ENCODE assay signal across 22 mouse cellular contexts in genomic region chr17:4509506-4509905, GRCm38 (mm10).
DNase-seq lines count a peak whose midpoint lies in the region; ATAC-seq lines count a peak whose summit lies in the region.
"Had no signal": no experiment of that assay in that cellular context is flagged by ENCODE, and none has a peak within 500 bp of the region (broad histone marks: within the 10 kb centered on the region; RNA-seq: fewer than 3 reads in every experiment).

No protein-coding gene starts in this region.

- DNase-seq in adrenal gland, postnatal 10 days: peak; percentile 35
- no peak for DNase-seq in adrenal gland, adult (ENCODE audit: inconsistent age in 2 of 2, low spot score in 1 of 2)
- DNase-seq in heart, adult 8-10 months (ENCODE audit: low spot score): peak; percentile 53
- peak; percentile 42 for DNase-seq in gastrocnemius, postnatal 25 days
- peak; percentile 15 for DNase-seq in heart, postnatal 4 days
- no peak for DNase-seq in layer of hippocampus, postnatal 36 days
- no peak for DNase-seq in right cerebral cortex, adult 2 months (ENCODE audit: low spot score in 2 of 2)
- DNase-seq: cerebellum, adult 9-11 months; kidney, adult 11 months; kidney, postnatal 4 days; layer of hippocampus, adult 9-11 months; lung, embryonic 14.5 days; retina, postnatal 1 day; right cerebral cortex, postnatal 4 days; thymus, adult 18-20 months had no signal

- no peaks in the 10 kb centered on the region for H3K36me3 ChIP-seq in heart, embryonic 12.5 days
- H3K36me3 ChIP-seq: embryonic facial prominence, embryonic 15.5 days; hindbrain, embryonic 13.5 days; midbrain, embryonic 13.5 days had no signal

- no peak overlapping the region for H3K4me3 ChIP-seq in heart, embryonic 12.5 days
- H3K4me3 ChIP-seq: embryonic facial prominence, embryonic 15.5 days; hindbrain, embryonic 13.5 days; left cerebral cortex, adult 2 months; midbrain, embryonic 13.5 days had no signal

- H3K9ac ChIP-seq in heart, embryonic 12.5 days: no peak overlapping the region
- H3K9ac ChIP-seq: embryonic facial prominence, embryonic 15.5 days; hindbrain, embryonic 13.5 days; liver, embryonic 14.5 days; lung, embryonic 14.5 days; midbrain, embryonic 13.5 days had no signal

- no peak overlapping the region for H3K4me2 ChIP-seq in heart, embryonic 12.5 days
- H3K4me2 ChIP-seq: embryonic facial prominence, embryonic 15.5 days; hindbrain, embryonic 13.5 days; lung, embryonic 14.5 days; midbrain, embryonic 13.5 days had no signal

- H3K27ac ChIP-seq in heart, embryonic 12.5 days (ENCODE audit: poor library complexity, severe bottlenecking): no peak overlapping the region
- H3K27ac ChIP-seq: embryonic facial prominence, embryonic 15.5 days; hindbrain, embryonic 13.5 days; left cerebral cortex, adult 2 months; liver, embryonic 14.5 days; midbrain, embryonic 13.5 days had no signal

- WGBS in heart, embryonic 12.5 days: 76% methylated on average over 3 of the region's 3 CpGs

- no peaks in the 10 kb centered on the region for H3K4me1 ChIP-seq in heart, embryonic 12.5 days (replicated peaks)
- H3K4me1 ChIP-seq: embryonic facial prominence, embryonic 15.5 days; hindbrain, embryonic 13.5 days; midbrain, embryonic 13.5 days had no signal

- ATAC-seq in heart, embryonic 12.5 days (ENCODE audit: insufficient number of reproducible peaks, low FRiP score): no peak
- ATAC-seq: forebrain, embryonic 14.5 days; midbrain, embryonic 13.5 days had no signal

- H3K9me3 ChIP-seq in heart, embryonic 12.5 days (replicated peaks): no peaks in the 10 kb centered on the region
- H3K9me3 ChIP-seq: embryonic facial prominence, embryonic 15.5 days; hindbrain, embryonic 13.5 days; midbrain, embryonic 13.5 days had no signal

- no peaks in the 10 kb centered on the region for H3K27me3 ChIP-seq in heart, embryonic 12.5 days (replicated peaks)
- H3K27me3 ChIP-seq: embryonic facial prominence, embryonic 15.5 days; hindbrain, embryonic 13.5 days; midbrain, embryonic 13.5 days had no signal

Comparison
In these comparisons a context has a peak if more than half of its experiments do, and no peak if none do; other contexts are left out.
1. DNase-seq: peak in adrenal gland, postnatal 10 days (single experiment), heart, adult 8-10 months (single experiment), gastrocnemius, postnatal 25 days (single experiment) and heart, postnatal 4 days (single experiment); none in adrenal gland, adult (0 of 2), layer of hippocampus, postnatal 36 days (0 of 2) and right cerebral cortex, adult 2 months (0 of 2).